Mouse (Mus musculus): Measurements from ENCODE around the gene Rcan2. TPM values are rescaled to one million over a fixed set of nuclear protein-coding genes. Genes with fewer than 3 reads are reported as not detected.

Rcan2 gene
- total and polyA plus RNA-seq, 2 experiments from 2014 or later = 50.0 to 69.8 TPM

DNA sequence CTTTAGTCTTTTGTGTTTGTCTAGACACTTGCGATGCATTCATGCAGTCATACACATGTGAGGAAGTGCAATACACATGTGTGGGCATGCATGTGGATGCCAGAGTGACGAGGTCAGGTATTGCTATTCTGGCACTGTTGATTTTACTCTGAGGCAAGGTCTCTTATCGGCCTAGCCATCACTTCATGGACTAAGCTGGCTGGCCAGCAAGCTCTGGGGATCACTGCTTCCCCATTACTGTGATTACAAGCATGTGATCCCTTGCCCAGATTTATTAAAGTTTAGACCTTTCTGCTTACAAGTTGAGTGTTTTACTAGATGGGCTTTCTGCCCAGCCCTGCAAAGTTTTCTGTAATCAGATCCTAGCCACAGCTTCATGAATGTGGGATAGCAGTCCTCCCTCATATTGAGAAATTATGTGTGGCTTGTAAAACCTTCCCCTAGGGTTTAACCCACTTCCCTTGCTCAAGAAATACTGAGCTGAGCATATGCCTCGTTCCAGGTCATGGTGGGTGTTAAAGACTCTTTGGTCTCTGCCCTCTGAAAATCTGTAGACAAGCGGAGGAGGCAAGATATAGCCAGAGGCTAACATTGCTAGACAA, 260.2 kb downstream of the Rcan2 start:
- WGBS = 87% methylated on average over 5 of the region's 5 CpGs

DNA sequence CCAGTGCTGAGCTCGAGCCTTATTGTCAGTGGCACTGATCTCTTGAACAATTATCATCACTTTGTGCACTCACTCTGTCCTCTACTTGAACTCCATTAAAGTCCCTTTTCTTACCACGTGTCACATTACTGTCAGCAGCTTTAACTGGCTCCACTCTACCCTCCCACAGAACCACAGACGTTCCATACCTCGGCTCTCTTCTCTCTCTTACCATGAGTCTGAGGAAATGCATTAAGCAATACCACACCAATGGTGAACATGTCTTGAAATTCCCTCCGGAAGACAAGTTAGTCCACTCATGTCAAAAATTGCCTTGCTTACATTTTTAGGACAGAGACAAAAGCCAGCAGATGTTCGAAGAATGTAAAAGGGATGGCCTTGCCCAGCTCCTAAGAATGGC, 267.7 kb downstream of the Rcan2 start:
- no peak overlapping the region for H3K4me3 ChIP-seq (ENCODE audit: low read depth, low read length)
- no peak overlapping the region for H3K9ac ChIP-seq
- DNase-seq = no peak
- no peak overlapping the region for H3K27ac ChIP-seq (ENCODE audit: low read depth, low read length)
- WGBS = 81% methylated on average over 6 of the region's 6 CpGs
- no peaks in the 10 kb centered on the region for H3K36me3 ChIP-seq (ENCODE audit: insufficient read depth)
- ATAC-seq = no peak
- H3K4me1 ChIP-seq (ENCODE audit: insufficient read depth) = no peaks in the 10 kb centered on the region
- no peak overlapping the region for H3K4me2 ChIP-seq (ENCODE audit: low read depth)
- H3K27me3 ChIP-seq (ENCODE audit: insufficient read depth, low read length) = no peaks in the 10 kb centered on the region; the same call in 1 of the 2 replicates
- no peak for TF ChIP-seq CTCF (IDR thresholded peaks at IDR 0.05; ENCODE audit: low read depth)
- no peaks in the 10 kb centered on the region for H3K9me3 ChIP-seq (ENCODE audit: low read length)

More for the DNA sequence above, 260.2 kb downstream of the Rcan2 start:
- Histone ChIP-seq H3K9me3 (ENCODE audit: low read length) (no peaks in the 10 kb centered on the region), H3K27ac (ENCODE audit: low read depth, low read length) (no peak overlapping the region), H3K4me1 (ENCODE audit: insufficient read depth) (no peaks in the 10 kb centered on the region), H3K36me3 (ENCODE audit: insufficient read depth) (no peaks in the 10 kb centered on the region), H3K4me2 (ENCODE audit: low read depth) (no peak overlapping the region), H3K27me3 (ENCODE audit: insufficient read depth, low read length) (no peaks in the 10 kb centered on the region), H3K9ac (no peak overlapping the region), H3K4me3 (ENCODE audit: low read depth, low read length) (no peak overlapping the region)
- ATAC-seq = no peak
- TF ChIP-seq CTCF (IDR thresholded peaks at IDR 0.05; ENCODE audit: low read depth) = no peak
- DNase-seq = no peak

DNA sequence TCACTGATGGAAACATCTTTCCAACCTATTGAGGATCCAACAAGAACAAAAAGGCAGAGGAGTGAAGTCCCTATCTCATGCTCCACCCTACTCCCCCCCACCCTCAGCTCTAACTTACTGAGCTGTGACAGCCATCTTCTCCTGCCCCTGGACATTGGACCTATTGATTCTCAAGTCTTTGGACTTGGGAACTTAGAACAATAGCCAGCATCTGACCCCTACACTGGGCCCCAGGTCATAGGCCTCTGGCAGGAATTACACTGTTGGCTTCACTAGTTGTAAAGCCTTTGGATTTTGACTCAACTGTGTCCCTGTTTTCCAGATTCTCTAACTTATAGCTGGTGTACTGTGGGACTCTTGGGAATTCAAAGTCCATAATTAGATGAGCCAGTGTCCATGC, 270.5 kb downstream of the Rcan2 start:
- H3K4me2 ChIP-seq (ENCODE audit: low read depth) = no peak overlapping the region
- no peaks in the 10 kb centered on the region for H3K36me3 ChIP-seq (ENCODE audit: insufficient read depth)
- DNase-seq = no peak
- H3K9me3 ChIP-seq (ENCODE audit: low read length) = no peaks in the 10 kb centered on the region
- H3K4me3 ChIP-seq (ENCODE audit: low read depth, low read length) = no peak overlapping the region
- ATAC-seq = no peak
- H3K27ac ChIP-seq (ENCODE audit: low read depth, low read length) = no peak overlapping the region
- H3K4me1 ChIP-seq (ENCODE audit: insufficient read depth) = no peaks in the 10 kb centered on the region
- TF ChIP-seq CTCF (IDR thresholded peaks at IDR 0.05; ENCODE audit: low read depth) = no peak
- H3K9ac ChIP-seq = no peak overlapping the region
- H3K27me3 ChIP-seq (ENCODE audit: insufficient read depth, low read length) = no peaks in the 10 kb centered on the region; the same call in 1 of the 2 replicates

DNA sequence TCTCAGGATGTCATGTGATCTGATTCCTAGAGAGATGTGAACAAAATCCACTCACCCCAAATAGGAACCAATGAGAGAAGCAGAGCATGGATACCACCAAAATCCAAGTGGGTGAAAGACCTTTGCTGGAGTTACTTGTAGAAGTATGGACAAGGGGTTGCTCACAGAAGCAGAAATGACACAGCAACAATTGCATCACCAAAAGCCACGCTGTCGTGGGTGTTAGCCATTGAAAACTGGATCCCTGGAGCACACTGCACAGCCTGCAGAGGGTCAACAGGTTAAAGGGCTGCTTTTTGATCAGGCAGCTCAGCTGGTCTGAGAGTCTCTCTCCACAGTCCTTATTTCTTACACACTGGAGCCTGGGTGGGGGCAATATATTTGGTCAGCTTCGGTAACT, 274.4 kb downstream of the Rcan2 start:
- Histone ChIP-seq H3K36me3 (ENCODE audit: insufficient read depth) (no peaks in the 10 kb centered on the region), H3K27ac (ENCODE audit: low read depth, low read length) (no peak overlapping the region), H3K9me3 (ENCODE audit: low read length) (no peaks in the 10 kb centered on the region), H3K4me1 (ENCODE audit: insufficient read depth) (peaks cover 4% of the 10 kb centered on the region), H3K4me3 (ENCODE audit: low read depth, low read length) (no peak overlapping the region), H3K4me2 (ENCODE audit: low read depth) (no peak overlapping the region), H3K9ac (no peak overlapping the region), H3K27me3 (ENCODE audit: insufficient read depth, low read length) (no peaks in the 10 kb centered on the region)
- TF ChIP-seq CTCF (IDR thresholded peaks at IDR 0.05; ENCODE audit: low read depth) = no peak
- WGBS = 85% methylated on average over 3 of the region's 3 CpGs
- DNase-seq = no peak
- ATAC-seq = no peak

DNA sequence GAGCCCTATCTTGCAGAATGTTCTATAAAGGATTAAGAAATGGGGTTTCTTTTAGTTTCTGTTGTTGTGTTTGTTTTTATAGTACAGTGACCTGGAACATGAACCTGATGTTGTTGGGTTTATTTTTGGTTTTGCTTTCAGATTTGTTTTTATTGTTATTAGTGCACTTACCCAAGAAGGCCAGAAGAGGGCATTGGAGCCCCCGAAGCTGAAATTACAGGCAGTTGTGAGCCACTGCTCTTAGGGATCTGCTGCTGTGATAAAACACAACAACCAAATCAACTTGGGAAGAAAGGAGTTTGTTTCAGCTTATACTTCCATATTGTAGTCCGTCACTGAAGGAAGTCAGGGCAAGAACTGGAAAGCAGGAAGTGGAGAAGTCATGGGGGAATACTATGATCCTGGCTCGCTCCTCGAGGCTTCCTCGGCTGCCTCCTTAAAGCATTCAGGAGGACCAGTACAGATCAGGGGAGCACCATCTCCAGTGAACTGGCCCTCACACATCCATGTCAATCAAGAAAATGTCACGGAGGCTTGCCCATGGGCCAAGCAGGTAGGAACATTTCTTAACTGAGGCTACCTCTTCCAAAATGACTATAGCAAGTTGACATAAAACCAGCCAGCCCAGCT, 275.0 kb downstream of the Rcan2 start:
- Histone ChIP-seq H3K27me3 (ENCODE audit: insufficient read depth, low read length) (no peaks in the 10 kb centered on the region), H3K4me2 (ENCODE audit: low read depth) (no peak overlapping the region), H3K4me1 (ENCODE audit: insufficient read depth) (peaks cover 4% of the 10 kb centered on the region), H3K36me3 (ENCODE audit: insufficient read depth) (peaks cover 6% of the 10 kb centered on the region; the same call in 1 of the 2 replicates), H3K27ac (ENCODE audit: low read depth, low read length) (no peak overlapping the region), H3K9me3 (ENCODE audit: low read length) (no peaks in the 10 kb centered on the region), H3K4me3 (ENCODE audit: low read depth, low read length) (no peak overlapping the region), H3K9ac (no peak overlapping the region)
- ATAC-seq (no peak), DNase-seq (peak; percentile 50)
- peak; percentile 70 for TF ChIP-seq CTCF (IDR thresholded peaks at IDR 0.05; ENCODE audit: low read depth)
- WGBS = 60% methylated on average over 6 of the region's 6 CpGs

DNA sequence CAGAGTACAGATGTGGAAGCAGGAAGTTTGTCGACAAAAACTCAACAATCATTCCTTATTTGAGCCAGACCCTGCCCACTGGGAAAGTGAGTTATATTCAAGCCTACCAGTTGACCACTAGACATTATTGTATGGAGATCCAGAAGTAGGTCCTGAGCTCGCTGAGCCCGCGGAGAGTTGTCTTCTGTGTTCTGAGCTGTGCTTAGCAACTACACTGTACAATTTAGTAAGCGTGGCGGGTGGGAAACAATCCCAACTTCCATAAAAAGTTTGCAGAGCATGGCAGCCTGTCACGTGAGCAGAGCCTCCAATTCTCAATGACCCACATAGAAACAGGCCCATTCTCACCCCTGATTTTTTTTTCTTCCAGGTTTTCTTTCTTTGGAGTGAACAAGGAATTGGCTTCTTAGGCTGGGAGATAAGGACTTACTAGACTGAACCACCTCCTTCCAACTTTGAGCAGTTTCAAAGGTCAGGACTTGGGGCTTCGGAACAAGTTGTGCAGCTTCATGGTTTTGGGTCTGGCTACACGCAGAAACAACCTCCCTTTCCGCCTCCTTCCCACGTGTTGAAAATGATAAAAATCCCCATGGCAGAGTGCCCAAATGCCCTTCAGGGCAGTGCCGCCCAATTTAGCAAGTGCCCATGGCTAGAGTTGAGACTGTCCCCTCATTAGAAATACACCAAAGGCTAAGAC, 276.1 kb downstream of the Rcan2 start:
- ATAC-seq (no peak), DNase-seq (no peak)
- peaks cover 14% of the 10 kb centered on the region; the same call in 1 of the 2 replicates for H3K36me3 ChIP-seq (ENCODE audit: insufficient read depth)
- 77% methylated on average over 12 of the region's 12 CpGs for WGBS
- no peaks in the 10 kb centered on the region for H3K27me3 ChIP-seq (ENCODE audit: insufficient read depth, low read length)
- TF ChIP-seq CTCF (IDR thresholded peaks at IDR 0.05; ENCODE audit: low read depth) = no peak
- H3K27ac ChIP-seq (ENCODE audit: low read depth, low read length) = no peak overlapping the region
- H3K4me3 ChIP-seq (ENCODE audit: low read depth, low read length) = no peak overlapping the region
- no peak overlapping the region for H3K4me2 ChIP-seq (ENCODE audit: low read depth)
- H3K9ac ChIP-seq = no peak overlapping the region
- no peaks in the 10 kb centered on the region for H3K9me3 ChIP-seq (ENCODE audit: low read length)
- peaks cover 4% of the 10 kb centered on the region for H3K4me1 ChIP-seq (ENCODE audit: insufficient read depth)

DNA sequence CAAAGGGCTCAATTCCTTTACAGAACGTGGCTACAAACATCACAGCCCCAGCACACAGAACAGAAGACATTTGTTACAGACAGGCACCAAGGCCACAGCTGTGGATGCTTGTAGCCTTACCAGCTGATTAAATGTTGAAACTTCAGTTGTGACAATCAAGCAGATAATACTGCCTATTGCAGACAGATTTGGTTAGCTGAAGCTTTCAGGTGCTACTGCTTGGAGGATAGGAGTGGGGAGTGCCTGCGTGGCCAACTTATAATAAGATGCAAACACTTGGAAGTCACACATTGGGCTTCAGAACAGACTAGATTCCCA, 276.7 kb downstream of the Rcan2 start:
- Histone ChIP-seq H3K27ac (ENCODE audit: low read depth, low read length) (0 out of 2 replicates have a peak overlapping the region, but pooled peaks have one; percentile 22), H3K4me1 (ENCODE audit: insufficient read depth) (peaks cover 4% of the 10 kb centered on the region), H3K9me3 (ENCODE audit: low read length) (no peaks in the 10 kb centered on the region), H3K4me2 (ENCODE audit: low read depth) (no peak overlapping the region), H3K36me3 (ENCODE audit: insufficient read depth) (peaks cover 14% of the 10 kb centered on the region; the same call in 1 of the 2 replicates), H3K4me3 (ENCODE audit: low read depth, low read length) (no peak overlapping the region), H3K9ac (no peak overlapping the region), H3K27me3 (ENCODE audit: insufficient read depth, low read length) (no peaks in the 10 kb centered on the region)
- WGBS = 51% methylated on average over 2 of the region's 2 CpGs
- no peak for ATAC-seq
- no peak for DNase-seq
- no peak for TF ChIP-seq CTCF (IDR thresholded peaks at IDR 0.05; ENCODE audit: low read depth)
